Mouse (Mus musculus) c-Kit-positive CD71-positive TER-119-negative erythroid progenitor cells, embryonic 14.5 days (primary cell): ENCODE measurements around the gene Arhgef7.

ENCODE experiments used
- DNase-seq: peaks from one replicate; pipeline ENCODE4 v3.0.0-alpha.2; 2013; ENCODE audit warnings: low read depth

The Arhgef7 gene

GRCm38 (mm10) chr8:11717194-11717593, 10.3 kb upstream of the Arhgef7 start:
- DNase-seq = no peak

- DNase-seq = no peak
Observed at GRCm38 (mm10) chr8:11727273-11727650, 259 bp upstream of the Arhgef7 start.

DNA sequence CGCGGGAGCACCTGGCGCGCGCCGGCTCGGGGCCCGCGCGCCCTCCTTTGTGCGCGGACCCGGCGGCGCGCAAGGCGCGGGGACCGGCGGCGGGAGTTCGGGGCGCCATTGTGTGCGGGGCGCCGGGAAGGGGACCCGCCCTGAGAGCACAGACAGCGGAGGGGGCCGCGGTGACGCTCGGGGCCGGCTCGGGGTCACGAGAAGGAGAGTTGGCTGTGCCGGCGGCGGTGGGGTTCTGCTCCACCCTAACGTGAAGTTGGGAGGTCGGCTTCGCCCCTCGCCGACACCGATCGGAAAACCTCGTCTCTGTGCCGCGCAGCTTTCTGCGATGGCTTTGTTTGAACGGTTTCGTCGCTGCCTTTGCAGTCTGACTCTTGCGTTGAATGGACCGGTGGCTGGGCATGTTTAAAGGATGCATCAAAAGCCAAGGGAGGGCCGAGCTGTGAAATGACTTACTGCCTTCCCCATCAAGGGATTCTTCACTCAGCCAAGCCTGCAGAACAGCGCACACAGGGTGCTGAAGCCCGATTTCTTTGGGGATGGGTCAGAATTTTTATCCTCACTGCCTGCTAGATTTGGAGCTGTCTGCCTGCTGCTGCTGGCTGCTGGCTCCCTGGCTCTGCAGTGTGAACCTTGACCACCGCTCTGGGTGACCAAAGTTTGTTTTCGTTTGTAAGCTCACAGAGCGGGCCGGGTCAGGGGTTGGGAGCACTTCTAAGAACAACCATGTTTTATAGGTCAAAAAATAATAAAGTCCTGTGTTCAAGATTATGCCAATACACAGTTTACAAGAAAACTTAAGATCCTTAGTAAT, 1.2 kb downstream of the Arhgef7 start:
- DNase-seq = no peak

DNA sequence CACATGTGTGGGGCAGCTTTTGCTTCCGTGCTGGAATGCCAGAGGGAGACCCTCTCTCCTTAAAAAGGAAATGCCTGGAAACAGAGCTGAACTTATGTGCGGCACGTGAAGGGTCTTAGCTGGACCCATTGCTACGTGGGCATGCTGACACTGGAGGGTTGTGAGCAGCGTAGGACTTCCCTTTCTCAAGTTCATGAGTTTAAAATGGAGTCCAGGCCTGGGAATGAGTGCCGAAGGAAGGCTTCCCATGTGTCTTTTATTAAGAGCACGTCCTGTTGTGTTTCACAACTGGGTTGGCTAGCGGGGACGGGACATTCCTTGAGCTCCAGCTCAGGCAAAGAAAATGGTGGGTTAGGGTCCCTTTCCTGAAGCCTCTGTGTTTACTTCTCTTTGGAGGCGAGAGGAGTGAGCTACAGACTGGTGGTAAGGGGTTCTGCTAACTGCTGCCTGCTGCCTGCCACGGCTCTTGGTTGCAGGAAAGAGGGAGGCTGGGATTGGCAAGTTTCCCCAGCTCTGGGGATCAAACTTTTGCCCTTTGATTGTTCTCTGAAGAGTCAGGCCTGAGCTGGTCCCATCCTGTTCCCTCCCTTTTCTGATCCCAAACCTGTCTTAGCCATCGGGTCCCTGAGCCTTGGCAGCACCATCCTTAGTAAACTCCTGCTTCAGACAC, 2.9 kb downstream of the Arhgef7 start:
- DNase-seq = no peak

DNA sequence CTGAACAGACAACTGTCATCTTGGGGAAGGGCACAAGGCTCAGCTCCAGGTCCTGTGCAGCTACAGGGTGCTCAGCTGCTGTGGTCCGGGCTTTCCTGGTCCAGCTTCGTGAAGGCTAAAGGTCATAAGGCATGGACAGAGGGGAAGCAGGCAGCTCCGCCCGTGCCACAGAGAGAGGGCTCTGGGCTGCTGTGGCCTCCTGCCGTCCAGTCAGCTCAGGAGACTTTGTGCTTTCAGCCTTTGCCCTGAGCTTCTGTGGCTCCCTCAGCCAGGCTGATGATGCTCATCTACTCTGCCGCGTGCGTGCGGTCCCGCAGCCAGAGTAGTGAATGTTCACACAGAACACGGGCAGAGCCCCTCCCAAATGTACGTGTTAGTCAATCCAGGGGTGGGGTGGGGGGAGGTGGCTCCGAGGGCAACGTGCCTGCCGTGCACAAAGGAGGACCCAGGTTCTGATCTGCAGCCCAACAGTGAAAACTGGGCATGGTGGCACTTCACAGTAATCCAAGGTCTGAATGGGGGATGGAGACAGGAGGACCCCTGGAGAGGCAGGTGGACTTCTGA, 8.2 kb downstream of the Arhgef7 start:
- no peak for DNase-seq

GRCm38 (mm10) chr8:11737096-11737495, 9.6 kb downstream of the Arhgef7 start:
- no peak for DNase-seq

DNA sequence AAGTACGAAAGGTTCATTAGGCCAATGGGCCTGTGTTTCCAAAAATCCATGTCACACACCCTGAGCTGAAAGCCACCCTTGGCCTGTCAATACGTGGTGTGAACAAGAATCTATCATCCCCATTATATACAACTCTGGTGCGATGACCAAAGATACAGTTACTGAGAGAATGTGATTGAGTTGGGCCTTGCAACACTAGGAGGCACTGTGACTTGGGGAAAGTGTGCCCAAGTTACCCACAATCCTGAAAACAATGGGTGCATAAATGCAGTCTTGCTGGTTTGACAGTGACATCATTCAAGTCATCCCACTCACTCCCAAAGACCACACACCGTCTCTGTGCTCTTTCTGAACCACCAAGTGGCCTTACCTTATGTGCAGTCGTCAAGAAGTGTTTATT, 11.6 kb downstream of the Arhgef7 start:
- DNase-seq = no peak

DNA sequence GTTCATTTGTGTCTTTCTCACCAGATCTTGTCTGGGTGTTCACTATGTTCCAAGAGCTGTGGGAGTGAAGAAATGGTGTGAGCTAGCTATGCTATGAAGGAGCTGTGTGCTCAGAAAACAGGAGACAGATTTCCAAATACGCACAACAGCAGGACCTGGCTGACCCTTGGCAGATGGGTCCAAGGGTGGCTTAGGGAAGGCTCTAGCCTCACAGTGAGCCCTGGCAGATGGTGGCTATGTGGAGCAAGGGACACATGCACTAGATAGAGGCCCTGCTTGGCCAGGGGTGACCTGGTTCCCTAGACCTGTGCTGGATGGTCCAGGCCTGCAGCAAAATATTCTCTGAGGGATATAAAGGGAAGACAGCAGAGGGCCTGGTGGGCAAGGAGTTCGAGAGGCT, 13.3 kb downstream of the Arhgef7 start:
- no peak for DNase-seq

- DNase-seq = no peak
Observed at GRCm38 (mm10) chr8:11743580-11743979, 16.1 kb downstream of the Arhgef7 start.

GRCm38 (mm10) chr8:11746850-11747600, 19.5 kb downstream of the Arhgef7 start:
- DNase-seq = no peak

- no peak for DNase-seq
Observed at GRCm38 (mm10) chr8:11749472-11749871, 22.0 kb downstream of the Arhgef7 start.

DNA sequence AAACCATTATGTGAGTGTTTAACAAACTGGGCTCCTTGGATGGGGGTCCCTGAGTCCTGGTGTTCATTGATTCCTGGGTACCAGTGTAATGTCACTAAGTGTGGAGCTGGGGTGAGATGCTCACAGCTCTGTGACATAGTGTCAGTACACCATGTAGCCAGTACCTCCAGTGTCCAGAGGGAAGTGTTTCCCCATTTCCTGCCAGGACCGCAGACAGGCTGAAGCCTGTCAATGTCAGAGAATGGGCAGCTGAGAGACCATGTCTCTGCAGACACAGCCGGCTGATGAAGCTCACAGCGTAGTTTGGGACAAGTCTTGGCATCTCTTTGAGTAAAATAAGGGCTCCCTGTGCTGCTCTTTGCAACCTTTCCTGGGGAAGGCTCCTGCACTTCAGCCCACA, 24.8 kb downstream of the Arhgef7 start:
- DNase-seq = no peak

DNA sequence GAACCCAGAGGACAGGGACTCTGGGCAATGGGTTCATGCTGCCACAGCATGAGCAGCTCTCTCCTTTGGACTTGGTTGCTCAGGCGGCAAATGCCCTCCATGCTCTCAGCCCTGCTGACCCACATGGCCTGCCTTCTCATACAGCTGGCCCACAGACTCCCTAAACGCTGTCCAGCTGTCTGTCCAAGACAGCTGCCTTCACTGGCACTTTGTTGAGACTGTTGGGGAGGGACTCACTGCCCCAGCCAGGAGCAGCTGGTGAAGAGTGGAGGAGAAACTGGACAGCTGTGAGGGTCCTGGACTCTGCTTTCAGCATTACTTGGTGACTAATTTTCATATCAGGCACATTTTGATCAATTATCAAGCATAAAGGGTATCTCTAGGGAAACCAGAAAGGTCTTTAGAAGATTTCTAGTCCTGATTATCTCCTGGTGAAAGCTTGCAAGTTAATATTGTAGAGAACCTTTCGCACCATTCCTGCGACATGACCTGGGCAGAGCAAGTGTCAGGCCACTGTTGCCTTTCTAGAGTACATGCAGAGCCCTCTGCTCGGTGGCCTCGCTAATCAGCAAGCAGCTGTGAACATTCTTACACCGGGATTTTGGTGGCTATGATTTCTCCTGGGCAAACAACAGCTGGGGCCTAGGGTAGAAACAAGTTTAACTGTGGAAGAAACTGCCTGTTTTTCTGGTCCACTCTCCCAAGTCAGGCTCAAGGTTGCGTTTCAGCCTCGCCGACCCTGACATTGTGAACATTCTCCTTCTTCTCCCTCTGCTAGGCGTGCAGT, 25.8 kb downstream of the Arhgef7 start:
- DNase-seq = no peak

DNA sequence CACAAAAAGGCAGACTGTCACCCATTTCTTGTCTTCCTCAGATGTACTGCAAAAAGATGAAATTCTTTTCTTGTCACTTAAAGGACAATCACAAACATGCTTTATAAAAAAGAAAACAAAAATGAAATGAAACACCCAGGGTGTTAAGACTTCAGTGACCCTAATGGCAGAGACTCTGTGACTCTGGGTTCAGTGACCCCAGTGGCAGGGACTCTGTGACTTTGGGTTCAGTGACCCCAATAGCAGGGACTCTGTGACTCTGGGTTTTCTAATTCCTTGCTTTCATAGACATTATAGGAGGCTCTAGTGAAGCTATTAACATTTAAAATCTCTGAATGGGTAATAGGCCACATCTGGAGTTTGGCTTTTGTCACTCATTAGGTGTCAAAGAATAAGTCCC, 27.2 kb downstream of the Arhgef7 start:
- no peak for DNase-seq

- peak; percentile 83 for DNase-seq
Observed at GRCm38 (mm10) chr8:11755873-11756272, 28.4 kb downstream of the Arhgef7 start.

DNA sequence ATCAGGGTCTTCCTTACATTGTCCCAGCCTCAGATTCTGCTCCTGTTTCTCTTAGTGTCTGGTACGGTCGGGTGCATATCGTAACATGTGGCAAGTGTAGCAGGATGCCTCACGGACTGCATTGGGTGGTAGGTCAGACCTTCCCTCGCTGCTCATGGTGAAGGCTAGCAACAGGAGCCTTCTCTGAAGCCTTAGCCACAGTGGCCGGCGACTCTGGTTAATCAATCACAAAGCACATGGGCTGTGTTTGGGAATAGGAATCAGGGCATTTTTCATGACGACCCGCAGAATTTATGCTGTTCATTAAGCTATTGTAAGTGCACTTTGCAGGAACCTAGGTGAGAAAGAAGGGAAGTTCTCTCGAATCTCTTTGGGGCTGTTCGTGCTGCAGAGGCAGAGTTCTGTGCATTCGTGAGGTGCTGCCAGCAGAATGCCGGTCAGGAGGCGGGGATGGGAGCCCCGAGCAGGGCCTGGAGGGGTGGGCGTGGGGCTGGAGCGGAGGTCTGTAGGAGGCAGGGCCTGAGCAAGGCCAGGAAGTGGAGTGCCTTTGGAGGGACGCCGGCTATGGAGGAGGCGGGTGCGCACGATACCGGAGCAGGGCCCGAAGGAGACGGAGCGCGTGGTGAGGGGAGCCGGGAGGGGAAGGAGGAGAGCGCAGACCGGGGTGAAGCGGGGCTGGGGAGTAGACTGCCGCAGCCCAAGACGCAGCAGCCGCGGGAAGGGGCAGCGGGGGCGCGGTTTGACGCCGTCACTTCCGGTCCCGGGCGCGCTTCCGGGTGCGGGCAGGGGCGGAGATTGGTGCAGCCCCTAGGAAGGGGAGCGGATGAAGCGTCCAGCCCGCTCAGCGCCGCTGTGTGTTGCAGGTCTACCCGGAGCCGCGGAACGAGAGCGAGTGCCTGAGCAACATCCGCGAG, 30.3 kb downstream of the Arhgef7 start:
- peak; percentile 65 for DNase-seq

- no peak for DNase-seq
Observed at GRCm38 (mm10) chr8:11758482-11759281, 31.2 kb downstream of the Arhgef7 start.

GRCm38 (mm10) chr8:11761551-11761950, 34.0 kb downstream of the Arhgef7 start:
- no peak for DNase-seq

GRCm38 (mm10) chr8:11762048-11762447, 34.5 kb downstream of the Arhgef7 start:
- no peak for DNase-seq

- no peak for DNase-seq
Observed at GRCm38 (mm10) chr8:11762821-11763220, 35.3 kb downstream of the Arhgef7 start.
